Mouse (Mus musculus) lung, postnatal 4 days (tissue): ENCODE measurements around the gene Rufy3.
A peak's percentile ranks its signal among the peaks of the same experiment; 100 is the strongest.

Experiments
- DNase-seq, 2 experiments: peaks; one replicate each; pipeline ENCODE4 v3.0.0; 2021

Rufy3 gene

GRCm38 (mm10) chr5:88575506-88576338, 10.9 kb downstream of the Rufy3 start:
- peak in 1 of 2 experiments; percentile 55 for DNase-seq

- no peak for DNase-seq
These were observed 15.8 kb downstream of the Rufy3 start for GRCm38 (mm10) chr5:88580681-88581080.

DNA sequence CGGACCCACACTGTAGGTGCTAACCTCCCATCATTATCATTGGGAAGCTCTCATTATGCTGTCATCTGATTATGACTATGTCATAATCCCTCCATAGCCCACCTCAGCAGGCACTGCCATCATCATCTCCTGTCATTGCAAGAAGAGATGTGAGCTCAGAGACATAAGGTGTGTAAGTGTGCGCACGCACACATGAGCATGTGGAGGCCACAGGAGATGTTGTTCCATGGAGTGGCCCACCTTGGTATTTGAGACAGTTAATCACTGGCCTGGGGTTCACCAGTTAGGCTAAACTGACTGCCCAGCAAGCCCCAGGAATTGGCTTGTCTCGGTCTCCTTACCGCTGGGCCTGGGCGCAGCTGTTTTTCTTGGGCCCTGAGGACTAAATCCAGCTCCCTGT, 16.5 kb downstream of the Rufy3 start:
- DNase-seq: no peak

- no peak for DNase-seq
These were observed 18.6 kb downstream of the Rufy3 start for GRCm38 (mm10) chr5:88583271-88584031.

DNA sequence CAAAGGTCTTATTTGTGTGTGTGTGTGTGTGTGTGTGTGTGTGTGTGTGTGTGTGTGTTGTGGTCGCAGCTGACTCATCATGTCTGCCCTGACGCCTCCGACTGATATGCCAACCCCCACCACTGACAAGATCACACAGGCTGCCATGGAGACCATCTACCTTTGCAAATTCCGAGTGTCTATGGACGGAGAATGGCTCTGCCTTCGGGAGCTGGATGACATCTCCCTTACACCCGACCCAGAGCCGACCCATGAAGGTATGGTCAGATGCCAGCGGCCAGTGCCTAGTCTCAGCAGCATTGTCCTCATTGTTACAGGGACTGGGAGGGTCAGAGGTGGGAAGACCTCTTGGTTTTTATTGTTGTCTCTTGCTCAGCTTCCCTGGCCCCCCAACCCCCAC, 19.2 kb downstream of the Rufy3 start:
- no peak for DNase-seq

- no peak for DNase-seq
These were observed 21.8 kb downstream of the Rufy3 start for GRCm38 (mm10) chr5:88586407-88587174.

- DNase-seq: peak; percentile 30 to 45
These were observed 22.5 kb downstream of the Rufy3 start for GRCm38 (mm10) chr5:88587211-88587934.

- DNase-seq: no peak
These were observed 23.6 kb downstream of the Rufy3 start for GRCm38 (mm10) chr5:88588481-88588880.

DNA sequence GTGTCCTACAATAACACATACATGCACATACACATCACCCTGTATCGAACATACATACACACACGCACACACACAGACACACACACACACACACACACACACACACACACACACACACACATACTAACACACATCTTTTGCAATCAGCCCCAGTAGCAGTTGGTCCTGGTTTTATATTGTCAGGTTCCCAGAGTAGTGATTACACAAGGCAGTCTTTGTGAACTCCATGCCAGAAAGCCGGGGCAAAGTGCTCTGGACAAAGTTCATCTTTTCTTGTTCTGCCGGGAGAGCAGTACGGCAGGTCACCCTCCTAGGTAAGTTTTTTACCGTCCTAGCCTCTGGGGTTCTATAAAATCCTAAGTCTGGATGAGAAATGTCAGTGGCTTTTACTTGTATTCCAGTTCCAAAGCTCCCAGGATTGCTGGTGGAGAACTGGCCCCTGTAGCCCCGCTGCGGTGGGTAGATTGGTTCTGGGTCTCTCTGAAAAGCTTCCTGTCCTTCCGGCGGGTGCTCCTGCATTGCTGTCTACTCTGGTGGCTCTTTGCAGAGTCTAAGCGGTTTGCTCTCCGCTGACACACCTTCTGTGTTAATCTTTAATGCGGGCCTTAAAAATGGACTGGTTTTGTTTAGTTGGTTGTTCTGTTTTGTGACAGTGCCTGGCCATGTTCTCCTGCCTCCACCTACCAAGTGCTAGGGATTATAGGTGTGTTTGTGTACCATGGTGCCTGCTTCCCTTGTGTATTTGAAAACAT, 28.8 kb downstream of the Rufy3 start:
- DNase-seq: no peak

DNA sequence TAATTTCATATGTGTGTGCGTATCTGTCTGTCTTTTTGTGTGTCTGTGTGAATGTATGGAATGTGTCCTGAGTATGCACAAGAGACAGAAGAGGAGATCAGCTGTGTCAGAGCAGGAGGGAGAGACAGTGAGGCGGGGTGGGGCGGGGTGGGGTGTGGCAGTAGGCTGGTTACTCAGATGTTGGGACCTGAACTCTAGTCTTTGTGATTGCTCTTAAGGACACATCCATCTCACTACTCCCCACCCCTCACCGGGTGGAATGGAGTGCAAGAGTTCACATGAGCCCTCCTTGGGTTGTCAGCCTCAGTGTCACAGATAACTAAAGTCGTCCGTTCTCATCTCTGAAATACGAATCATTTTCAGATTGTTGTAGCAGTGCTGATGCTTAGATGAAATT, 29.3 kb downstream of the Rufy3 start:
- DNase-seq: no peak

DNA sequence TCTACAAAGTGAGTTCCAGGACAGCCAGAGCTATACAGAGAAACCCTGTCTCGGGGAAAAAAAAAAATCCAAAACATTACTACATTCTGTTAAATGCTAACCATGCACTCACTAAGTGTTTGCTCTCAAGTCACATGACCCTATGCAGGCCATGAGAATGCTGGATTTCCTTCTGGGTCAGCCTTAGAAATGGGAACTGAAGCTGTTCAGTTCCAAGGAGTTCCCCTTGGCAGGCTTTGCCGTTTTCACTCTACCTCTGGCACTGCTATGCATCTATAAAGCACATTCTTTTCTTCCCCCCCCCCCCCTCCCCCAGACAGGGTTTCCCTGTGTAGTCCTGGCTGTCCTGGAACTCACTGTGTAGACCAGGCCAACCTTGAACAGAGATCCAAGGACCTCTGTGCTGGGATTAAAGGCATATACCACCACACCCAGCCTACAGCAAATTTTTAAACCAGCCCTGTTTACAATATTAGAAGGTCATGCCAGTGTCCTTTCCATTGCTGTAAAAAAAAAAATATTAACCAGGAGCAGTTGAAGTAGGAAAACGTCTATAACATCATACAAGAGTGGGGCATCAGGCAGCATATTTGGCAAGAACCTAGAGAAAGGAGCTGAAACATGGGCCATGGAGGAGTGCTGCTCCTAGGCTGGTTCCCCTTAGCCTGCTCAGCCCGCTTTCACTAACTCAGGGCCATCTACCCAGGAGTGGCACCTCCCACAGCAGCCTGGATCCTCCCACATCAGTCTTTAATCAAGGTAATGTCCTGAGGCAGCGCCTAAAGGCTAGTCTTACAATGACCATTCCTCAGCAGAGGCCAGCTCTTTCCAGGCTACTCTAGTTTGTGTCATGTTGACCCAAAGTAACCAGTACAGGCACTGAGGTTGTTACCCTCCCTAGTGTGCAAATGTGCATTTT, 31.0 kb downstream of the Rufy3 start:
- DNase-seq: no peak

DNA sequence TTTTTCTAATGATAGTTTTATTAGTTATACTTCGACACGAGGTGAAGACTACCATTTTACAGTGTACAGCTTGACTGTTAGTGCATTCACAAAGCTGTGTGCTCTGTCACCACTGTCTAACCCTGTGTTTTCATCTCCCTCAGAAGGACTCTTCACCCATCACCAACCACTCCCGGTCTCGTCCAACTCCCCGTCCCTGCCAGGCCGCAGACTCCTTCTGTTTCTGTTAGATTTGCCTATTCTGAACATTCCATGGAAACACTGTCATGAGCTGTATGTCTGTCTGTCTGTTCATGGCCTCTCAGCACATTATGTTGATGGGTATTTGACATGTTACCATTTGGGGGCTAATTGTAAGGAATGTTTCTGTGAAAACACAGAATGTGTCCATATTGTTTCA, 34.1 kb downstream of the Rufy3 start:
- no peak for DNase-seq

GRCm38 (mm10) chr5:88602030-88602429, 37.2 kb downstream of the Rufy3 start:
- no peak for DNase-seq

GRCm38 (mm10) chr5:88602713-88603112, 37.9 kb downstream of the Rufy3 start:
- no peak for DNase-seq

DNA sequence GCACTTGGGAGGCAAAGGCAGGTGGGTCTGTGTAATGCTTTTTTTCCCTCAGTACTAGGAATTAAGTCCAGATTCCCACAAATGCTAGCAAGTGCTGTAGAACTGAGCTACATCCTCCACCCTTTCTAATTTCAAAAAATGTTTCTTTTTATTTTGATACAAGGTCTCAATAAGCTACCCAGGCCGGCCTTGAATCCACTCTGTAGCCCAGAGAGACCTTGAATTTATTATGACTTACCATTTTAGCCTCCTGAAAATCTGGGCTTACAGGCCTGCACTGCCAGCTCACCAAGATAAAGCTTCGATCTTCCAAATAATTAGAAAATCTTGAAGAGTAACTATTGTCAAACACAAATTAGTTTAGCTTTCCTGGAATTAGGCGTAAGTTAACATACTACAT, 39.2 kb downstream of the Rufy3 start:
- no peak for DNase-seq

DNA sequence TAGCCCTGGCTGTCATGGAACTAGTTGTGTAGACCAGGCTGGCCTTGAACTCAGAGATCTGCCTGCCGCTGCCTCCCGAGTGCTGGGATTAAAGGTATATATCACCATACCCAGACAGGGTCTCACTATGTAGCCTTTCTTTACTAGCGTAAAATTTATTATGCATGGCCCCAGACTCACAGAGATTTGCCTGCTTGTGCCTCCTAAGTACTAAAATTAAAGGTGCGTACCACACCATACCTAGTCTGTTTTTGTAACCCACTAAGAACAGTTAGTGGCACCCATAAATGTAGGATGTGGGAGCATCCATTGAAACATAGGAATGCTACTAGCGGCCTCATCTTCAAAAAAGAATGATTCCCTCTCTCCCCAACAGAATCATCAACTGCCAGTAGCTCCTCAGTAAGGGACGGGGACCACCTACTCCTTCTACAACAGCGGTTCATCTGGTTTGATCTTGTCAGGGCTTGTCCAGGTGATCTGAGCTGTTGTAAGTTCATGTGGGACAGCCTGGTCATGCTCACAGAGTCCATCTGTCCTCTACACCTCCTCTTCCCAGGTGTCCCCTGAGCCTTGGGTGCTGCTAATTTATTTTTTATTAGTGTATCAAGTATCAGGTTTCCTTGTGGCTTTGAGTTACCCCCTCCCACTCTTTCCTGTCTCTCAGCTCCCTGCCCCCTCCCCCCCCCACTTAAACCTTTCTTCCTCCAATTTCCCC, 40.0 kb downstream of the Rufy3 start:
- DNase-seq: no peak

GRCm38 (mm10) chr5:88614129-88614528, 49.3 kb downstream of the Rufy3 start:
- DNase-seq: no peak

- DNase-seq: no peak
These were observed 52.1 kb downstream of the Rufy3 start for GRCm38 (mm10) chr5:88616988-88617387.

DNA sequence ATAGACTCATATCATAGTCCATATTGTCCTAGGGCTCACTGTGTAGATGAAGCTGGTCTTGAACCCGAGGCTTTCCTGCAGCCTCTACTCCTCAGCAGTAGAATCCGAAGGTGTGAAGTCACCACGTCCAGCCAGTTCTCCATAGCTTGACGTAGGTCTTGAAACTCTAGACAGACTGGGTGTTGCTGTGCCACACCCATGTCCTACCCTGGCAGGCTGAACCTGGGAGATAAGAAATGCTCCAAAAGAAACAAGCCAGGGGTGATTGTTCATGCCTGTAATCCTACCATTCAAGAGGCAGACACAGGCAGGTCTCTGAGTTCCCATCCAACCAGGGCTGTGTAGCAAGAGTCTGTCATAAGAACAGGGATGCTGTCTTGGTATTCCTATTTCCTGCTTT, 62.7 kb downstream of the Rufy3 start:
- DNase-seq: no peak

- DNase-seq: no peak
These were observed 64.3 kb downstream of the Rufy3 start for GRCm38 (mm10) chr5:88629125-88629524.
